Mouse (Mus musculus) heart, postnatal 10 days (tissue): ENCODE data around the gene Treml2. TPM values are rescaled to one million over a fixed set of nuclear protein-coding genes. Genes with fewer than 3 reads are reported as not detected.
"Not testable (repeated sequence)": the region's sequence is repeated elsewhere in the genome, so short reads cannot be mapped to it uniquely, and the experiment has no call there.

Experiments used
- DNase-seq, 2 experiments: peaks; one replicate each; pipeline ENCODE4 v3.0.0; 2021
- intact Hi-C: fragments of 180-260 bp; cut with DNase I; formaldehyde crosslinking; loops from one replicate; pipeline ENCODE4 v1.15.1; 2025
- total RNA-seq, 2 experiments: library from RNA; stranded (reverse); gene quantifications; 2 replicates each; pipeline ENCODE4 v1.2.3; 2021

Gene Treml2
- total RNA-seq, 2 experiments from 2014 or later: 0.42 to 0.69 TPM

- intact Hi-C loops: no loop called here
- no peak for DNase-seq
Observed at GRCm38 (mm10) chr17:48287276-48287675, 12.0 kb upstream of the Treml2 start.

- DNase-seq: no peak
- intact Hi-C loops: no loop called here
Observed at GRCm38 (mm10) chr17:48293500-48294194, 5.7 kb upstream of the Treml2 start.

GRCm38 (mm10) chr17:48299756-48300155, 458 bp downstream of the Treml2 start:
- no peak for DNase-seq
- intact Hi-C loops: no loop called here

GRCm38 (mm10) chr17:48300199-48300598, 901 bp downstream of the Treml2 start:
- intact Hi-C loops: no loop called here
- peak in 1 of 2 experiments; percentile 10 for DNase-seq

GRCm38 (mm10) chr17:48300861-48301260, 1.6 kb downstream of the Treml2 start:
- intact Hi-C loops: no loop called here
- DNase-seq: peak in 1 of 2 experiments; percentile 4

GRCm38 (mm10) chr17:48301792-48302191, 2.5 kb downstream of the Treml2 start:
- intact Hi-C loops: no loop called here
- DNase-seq: no peak

GRCm38 (mm10) chr17:48312124-48312523, 12.8 kb downstream of the Treml2 start:
- no peak for DNase-seq
- intact Hi-C loops: no loop called here

GRCm38 (mm10) chr17:48315905-48316579, 16.7 kb downstream of the Treml2 start, which contains the start of gene B430306N03Rik:
TSS of gene B430306N03Rik (plus strand) at chr17:48316141.
- DNase-seq, intact Hi-C loops: not testable (repeated sequence)

GRCm38 (mm10) chr17:48318686-48319085, 19.4 kb downstream of the Treml2 start:
- intact Hi-C loops: no loop called here
- DNase-seq: no peak

- DNase-seq: no peak
- intact Hi-C loops: no loop called here
Observed at GRCm38 (mm10) chr17:48321279-48321678, 22.0 kb downstream of the Treml2 start.

- no peak for DNase-seq
- intact Hi-C loops: no loop called here
Observed at GRCm38 (mm10) chr17:48323236-48323635, 23.9 kb downstream of the Treml2 start.

- peak in 1 of 2 experiments; percentile 18 for DNase-seq
Observed at GRCm38 (mm10) chr17:48324258-48324657, 25.0 kb downstream of the Treml2 start.

GRCm38 (mm10) chr17:48325093-48325492, 25.8 kb downstream of the Treml2 start:
- no peak for DNase-seq
- intact Hi-C loops: no loop called here

More at GRCm38 (mm10) chr17:48324258-48324657, 25.0 kb downstream of the Treml2 start:
- intact Hi-C loops: no loop called here

- no peak for DNase-seq
- intact Hi-C loops: no loop called here
Observed at GRCm38 (mm10) chr17:48325638-48326037, 26.3 kb downstream of the Treml2 start.

- intact Hi-C loops: no loop called here
- no peak for DNase-seq
Observed at GRCm38 (mm10) chr17:48326656-48327055, 27.4 kb downstream of the Treml2 start.

- intact Hi-C loops: no loop called here
- no peak for DNase-seq
Observed at GRCm38 (mm10) chr17:48332524-48332923, 33.2 kb downstream of the Treml2 start.

GRCm38 (mm10) chr17:48334186-48334585, 34.9 kb downstream of the Treml2 start:
- intact Hi-C loops: no loop called here
- DNase-seq: no peak

- intact Hi-C loops: loop anchor here (1.0 to 5.0 kb wide), 3 partner anchors 63 to 465 kb away; no protein-coding TSS in a partner anchor
- peak; percentile 89 to 93 for DNase-seq
Observed at GRCm38 (mm10) chr17:48336857-48337256, 37.6 kb downstream of the Treml2 start.

- no peak for DNase-seq
Observed at GRCm38 (mm10) chr17:48340267-48340666, 41.0 kb downstream of the Treml2 start.

GRCm38 (mm10) chr17:48341947-48342346, 42.6 kb downstream of the Treml2 start:
- DNase-seq: no peak
- intact Hi-C loops: no loop called here

More at GRCm38 (mm10) chr17:48340267-48340666, 41.0 kb downstream of the Treml2 start:
- intact Hi-C loops: no loop called here

GRCm38 (mm10) chr17:48343065-48343464, 43.8 kb downstream of the Treml2 start:
- intact Hi-C loops: no loop called here
- no peak for DNase-seq

GRCm38 (mm10) chr17:48345824-48346223, 46.5 kb downstream of the Treml2 start:
- intact Hi-C loops: no loop called here
- no peak for DNase-seq
